Mouse (Mus musculus) urinary bladder, postnatal 25 days (tissue): ENCODE data around the gene Tpd52l2.
A peak's percentile ranks its signal among the peaks of the same experiment; 100 is the strongest.

ENCODE experiments used
- DNase-seq: peaks from one replicate; pipeline ENCODE4 v3.0.0; 2022; ENCODE audit warnings: low spot score

Tpd52l2 gene

GRCm38 (mm10) chr2:181496831-181497547 is at the start of gene Tpd52l2:
TSS of gene Tpd52l2 (plus strand) at chr2:181497142.
- peak; percentile 72 for DNase-seq

GRCm38 (mm10) chr2:181452181-181452580 is 44.8 kb upstream of the Tpd52l2 start:
- no peak for DNase-seq

DNA sequence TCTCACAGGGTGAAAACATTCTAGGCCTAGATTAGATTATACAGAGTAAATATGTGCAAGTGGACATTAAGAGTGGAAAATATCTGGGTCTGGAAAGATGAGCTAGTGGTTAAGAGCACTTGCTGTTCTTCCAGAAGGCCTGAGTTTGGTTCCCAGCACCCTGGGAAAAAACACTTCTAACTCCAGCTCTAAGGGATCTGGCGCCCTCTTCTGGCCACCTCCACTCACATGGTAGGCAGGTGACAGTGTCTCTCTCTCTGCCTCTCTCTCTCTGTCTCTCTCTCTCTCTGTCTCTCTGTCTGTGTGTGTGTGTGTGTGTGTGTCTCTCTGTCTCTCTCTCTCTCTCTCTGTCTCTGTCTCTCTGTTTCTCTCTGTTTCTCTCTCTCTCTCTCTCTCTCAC is 43.7 kb upstream of the Tpd52l2 start:
- no peak for DNase-seq

GRCm38 (mm10) chr2:181455899-181456298 is 41.0 kb upstream of the Tpd52l2 start:
- no peak for DNase-seq

- DNase-seq, result no peak
Measured at GRCm38 (mm10) chr2:181457831-181458230, 39.1 kb upstream of the Tpd52l2 start.

- DNase-seq, result peak; percentile 22
Measured at GRCm38 (mm10) chr2:181458411-181459152, 38.4 kb upstream of the Tpd52l2 start.

GRCm38 (mm10) chr2:181459153-181459672 is 37.7 kb upstream of the Tpd52l2 start, which contains the start of gene Zbtb46:
TSS of gene Zbtb46 (minus strand) at chr2:181459426.
- peak; percentile 88 for DNase-seq

DNA sequence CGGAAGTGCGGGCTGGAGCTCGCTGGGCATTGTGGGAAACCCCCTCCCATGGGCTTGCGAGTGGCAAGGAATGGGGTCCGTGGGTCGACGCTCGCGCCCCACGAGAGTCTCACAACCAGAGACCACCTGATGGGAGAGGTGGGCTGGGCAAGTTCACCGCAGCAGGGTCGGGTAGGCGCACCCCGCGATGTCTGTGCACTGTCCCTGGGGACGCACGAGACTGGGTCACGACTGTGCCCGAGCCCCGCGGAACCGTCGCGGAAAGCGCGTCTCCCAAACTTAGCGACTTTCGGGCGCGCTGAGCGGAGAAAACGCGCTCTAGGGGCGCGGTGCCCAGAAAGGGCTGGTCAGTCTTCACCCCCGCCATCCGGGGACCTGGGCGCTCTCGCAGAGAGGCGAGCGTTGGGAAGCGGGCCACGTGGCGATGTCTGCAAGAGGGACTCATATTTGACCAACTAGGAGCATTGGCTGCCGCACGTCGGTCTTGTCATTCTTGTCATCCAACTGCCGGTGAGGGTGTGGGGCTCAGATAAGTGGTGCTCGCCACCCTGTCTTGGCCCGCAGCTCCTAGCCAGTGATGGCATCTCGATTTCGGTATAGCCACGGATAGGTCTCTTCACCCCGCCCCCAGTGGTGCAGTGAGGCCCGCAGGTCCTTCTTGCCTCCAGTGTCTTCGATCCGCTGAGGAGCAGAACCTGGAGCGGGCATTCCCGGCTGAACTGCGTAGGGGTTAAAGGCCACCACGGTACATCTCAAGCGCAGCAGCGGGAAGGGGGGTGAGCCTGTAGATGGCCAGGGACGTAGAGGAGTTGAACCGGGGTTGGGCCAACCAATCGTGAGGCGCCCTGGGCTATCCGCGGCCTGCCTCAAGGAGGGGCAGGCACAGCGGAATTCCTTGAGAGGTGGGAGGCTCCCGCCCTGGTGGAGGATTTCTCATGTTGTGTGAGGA is 37.0 kb upstream of the Tpd52l2 start:
- DNase-seq, result peak; percentile 55

DNA sequence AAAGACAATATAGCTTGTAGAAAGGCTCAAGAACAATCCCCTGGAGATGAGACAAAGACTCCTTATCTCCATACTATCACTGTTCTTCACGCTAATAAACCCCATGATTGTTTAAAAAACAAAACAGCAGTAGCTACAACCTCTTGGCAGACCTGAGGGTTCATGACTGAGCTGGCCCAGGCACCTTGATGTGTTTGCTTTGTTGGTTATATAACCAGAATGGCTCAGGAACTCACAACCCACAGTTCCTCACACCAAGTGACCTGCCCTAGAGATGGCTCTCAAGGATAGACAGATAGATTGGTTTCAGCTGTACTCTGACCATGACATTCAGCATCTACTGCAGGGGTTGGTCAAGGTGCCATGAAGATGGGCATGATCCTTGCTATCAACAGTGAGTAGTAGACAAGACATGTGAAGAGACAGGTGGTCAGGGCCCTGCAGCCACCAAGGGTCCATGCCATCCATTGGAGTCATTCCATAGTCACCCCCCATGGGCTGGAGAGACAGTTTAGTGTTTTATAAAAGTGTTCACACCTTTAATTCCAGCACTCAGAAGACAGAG is 35.3 kb upstream of the Tpd52l2 start:
- no peak for DNase-seq

DNA sequence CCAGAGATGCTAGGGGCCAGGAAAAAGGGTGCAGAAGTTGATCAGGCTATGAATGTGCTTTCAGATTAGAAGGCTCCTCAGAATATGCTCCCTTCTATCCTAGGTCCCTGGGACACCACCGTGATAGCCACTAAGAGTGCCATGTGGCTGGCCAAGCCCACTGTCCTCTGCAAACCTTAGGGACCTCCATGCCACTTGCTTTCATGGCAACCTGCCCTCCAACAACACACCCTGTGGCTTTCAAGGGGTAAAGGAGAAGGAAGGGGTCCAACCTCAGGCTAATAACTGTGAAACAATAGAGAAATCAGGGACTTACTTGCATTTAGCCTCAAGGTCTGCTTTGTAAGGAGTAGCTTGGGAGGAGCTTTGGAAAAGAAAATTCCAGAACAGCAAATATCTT is 34.3 kb upstream of the Tpd52l2 start:
- no peak for DNase-seq

GRCm38 (mm10) chr2:181463008-181463738 is 33.8 kb upstream of the Tpd52l2 start:
- peak; percentile 12 for DNase-seq

DNA sequence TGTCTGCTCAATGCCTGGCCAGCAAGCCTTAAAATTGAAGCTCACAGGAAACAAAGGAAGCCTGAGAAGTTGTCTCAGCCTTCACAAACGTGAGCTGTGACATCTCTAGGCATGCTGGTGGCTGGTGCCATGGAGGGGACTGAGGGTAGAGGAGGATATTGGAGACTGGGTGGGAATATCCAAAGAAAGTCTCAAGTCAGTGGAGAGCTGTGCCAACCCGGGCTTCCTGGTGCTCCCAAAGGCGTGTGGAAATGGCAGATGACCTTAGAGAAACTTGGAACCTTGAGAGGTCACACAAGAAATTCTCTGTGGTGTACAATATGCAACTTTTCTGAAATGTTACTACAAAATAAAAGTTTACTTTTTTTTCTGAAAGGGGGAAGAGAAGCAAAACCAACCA is 31.5 kb upstream of the Tpd52l2 start:
- no peak for DNase-seq

DNA sequence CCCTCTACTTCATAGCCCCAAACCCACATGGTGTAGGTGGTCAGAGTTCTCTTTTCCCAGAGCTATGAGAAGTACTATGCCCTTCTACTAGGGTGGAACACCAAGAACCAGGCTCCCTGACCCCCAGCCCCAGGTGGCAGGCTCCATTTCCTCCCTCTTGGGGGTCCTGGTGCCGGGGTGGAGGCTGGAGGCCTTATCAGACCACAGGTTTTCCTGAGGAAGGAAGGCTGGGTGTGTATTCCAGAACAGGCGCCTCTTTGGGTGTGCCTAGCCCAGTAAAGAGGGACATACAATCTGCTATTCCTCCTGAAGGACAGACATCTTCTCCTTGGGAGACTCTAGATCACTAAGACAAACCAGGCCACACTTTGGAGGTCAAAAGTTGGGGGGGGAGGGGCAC is 26.7 kb upstream of the Tpd52l2 start:
- DNase-seq, result no peak

DNA sequence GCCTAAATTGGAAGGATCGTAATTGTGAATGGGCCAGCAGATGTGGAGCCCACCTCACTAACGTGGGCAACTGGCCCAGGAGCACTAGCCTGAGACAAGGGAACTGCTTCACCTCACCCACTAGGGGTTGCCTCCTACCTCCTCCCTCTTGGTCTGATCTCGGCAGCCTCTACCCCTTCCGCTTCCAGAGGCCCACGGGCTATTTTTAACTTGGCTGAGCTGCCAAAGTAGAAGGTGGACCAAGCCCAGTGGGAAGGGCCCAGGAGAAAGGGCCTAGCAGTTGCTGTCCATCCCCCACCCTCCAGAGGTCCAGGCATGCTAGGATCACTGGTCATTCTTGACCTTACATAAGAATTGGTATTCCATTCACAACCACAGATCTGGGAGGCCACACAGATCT is 25.7 kb upstream of the Tpd52l2 start:
- DNase-seq, result no peak

- DNase-seq, result no peak
Measured at GRCm38 (mm10) chr2:181472256-181472827, 24.6 kb upstream of the Tpd52l2 start.

GRCm38 (mm10) chr2:181483120-181483519 is 13.8 kb upstream of the Tpd52l2 start:
- no peak for DNase-seq

- no peak for DNase-seq
Measured at GRCm38 (mm10) chr2:181483562-181484318, 13.2 kb upstream of the Tpd52l2 start.

GRCm38 (mm10) chr2:181484456-181485233 is 12.3 kb upstream of the Tpd52l2 start:
- DNase-seq, result no peak

DNA sequence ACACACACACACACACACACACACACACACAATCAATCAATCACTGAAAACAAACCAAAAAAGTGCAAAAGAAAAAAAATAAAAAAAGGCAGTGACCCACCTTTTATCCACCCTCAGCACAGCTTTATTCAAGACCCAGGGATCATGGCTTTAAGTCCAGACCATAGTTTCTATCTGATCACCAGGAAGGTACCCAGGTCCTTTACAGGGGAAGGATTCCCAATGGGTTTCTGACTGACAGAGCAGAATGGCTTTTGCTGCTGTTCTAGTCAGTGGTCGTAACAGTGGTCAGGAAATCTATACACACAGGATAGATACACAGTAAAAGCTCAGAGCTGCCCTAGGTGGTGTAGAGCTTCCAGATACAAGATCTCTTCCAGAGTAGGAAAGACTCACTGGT is 11.2 kb upstream of the Tpd52l2 start:
- DNase-seq, result no peak
